Mouse (Mus musculus) layer of hippocampus, adult 6 months (tissue): ENCODE data around the gene Coq9. TPM values are rescaled to one million over a fixed set of nuclear protein-coding genes. Genes with fewer than 3 reads are reported as not detected.

Experiments
- long read RNA-seq, 2 experiments: library from polyadenylated mRNA; unstranded; transcript quantifications; one replicate each; pipeline ENCODE4 v2.0.0; 2019 to 2020
- polyA plus RNA-seq: library from polyadenylated mRNA; unstranded; fragments of <200 nt; fragmentation: Nextera tagmentation; gene quantifications from 2 replicates; pipeline ENCODE4 v1.2.3, GENCODE M21; 2021

Coq9 gene
- 65.1 and 67.2 TPM in 2 replicates for polyA plus RNA-seq
- long read RNA-seq, experiment 1, transcript Coq9-201 (9 exons, 1,789 nt): major isoform, 136 of 158 reads
- long read RNA-seq, experiment 1, partial matches to known transcripts: 15 of 158 reads
- long read RNA-seq, experiment 1, other reads (novel, unspliced or antisense): 2 of 158 reads
- long read RNA-seq, experiment 2, transcript Coq9-204 (8 exons, 831 nt): minor isoform, 14 of 375 reads
- long read RNA-seq, experiment 2, transcript Coq9-202 (5 exons, 726 nt): minor isoform, 6 of 375 reads
- long read RNA-seq, experiment 2, transcript Coq9-201 (9 exons, 1,789 nt): major isoform, 337 of 375 reads
- long read RNA-seq, experiment 2, partial matches to known transcripts: 4 of 375 reads
- long read RNA-seq, experiment 2, other reads (novel, unspliced or antisense): 14 of 375 reads

GRCm38 (mm10) chr8:94837662-94838574 is at the start of gene Coq9, which contains the start of gene Ciapin1:
TSS of gene Coq9 (plus strand) at chr8:94838321.
TSS of gene Ciapin1 (minus strand) at chr8:94838358.

GRCm38 (mm10) chr8:94810153-94810552 is 28.0 kb upstream of the Coq9 start, which contains the start of gene Ccl17:
TSS of gene Ccl17 (plus strand) at chr8:94810453.

GRCm38 (mm10) chr8:94857346-94858173 is 19.4 kb downstream of the Coq9 start, which contains the start of gene Polr2c:
TSS of gene Polr2c (plus strand) at chr8:94857450.

GRCm38 (mm10) chr8:94876197-94876730 is 38.1 kb downstream of the Coq9 start, which contains the start of gene Dok4:
TSS of gene Dok4 (minus strand) at chr8:94876330.

Other genes starting within 250 kb of the Coq9 start
- gene Rspry1, start 236.4 kb upstream of the Coq9 start, polyA plus RNA-seq: 15.5 and 16.0 TPM in 2 replicates
- gene Fam192a, start 236.3 kb upstream of the Coq9 start, polyA plus RNA-seq: 25.2 and 27.1 TPM in 2 replicates
- 23.3 and 35.6 TPM in 2 replicates for gene Arl2bp, start 171.7 kb upstream of the Coq9 start, polyA plus RNA-seq
- 50.3 and 57.9 TPM in 2 replicates for gene Pllp, start 142.0 kb upstream of the Coq9 start, polyA plus RNA-seq
- 0.06 and 0.14 TPM in 2 replicates for gene Ccl22, start 92.7 kb upstream of the Coq9 start, polyA plus RNA-seq
- gene Cx3cl1, start 66.3 kb upstream of the Coq9 start, polyA plus RNA-seq: 391 and 504 TPM in 2 replicates
- gene Ccl17, start 27.9 kb upstream of the Coq9 start, polyA plus RNA-seq: 1.9 and 2.8 TPM in 2 replicates
- 33.6 and 34.4 TPM in 2 replicates for gene Ciapin1, start within 50 bp of the Coq9 start, polyA plus RNA-seq
- gene Polr2c, start 19.1 kb downstream of the Coq9 start, polyA plus RNA-seq: 155 and 156 TPM in 2 replicates
- 6.1 and 7.5 TPM in 2 replicates for gene Dok4, start 38.0 kb downstream of the Coq9 start, polyA plus RNA-seq
- 1.6 and 2.5 TPM in 2 replicates for gene Ccdc102a, start 79.8 kb downstream of the Coq9 start, polyA plus RNA-seq
- gene Adgrg5, start 85.4 kb downstream of the Coq9 start, polyA plus RNA-seq: not detected in 2 replicates
- 34.8 and 50.8 TPM in 2 replicates for gene Adgrg1, start 136.4 kb downstream of the Coq9 start, polyA plus RNA-seq
- gene Adgrg3, start 179.4 kb downstream of the Coq9 start, polyA plus RNA-seq: not detected in 2 replicates
- gene Drc7, start 216.8 kb downstream of the Coq9 start, polyA plus RNA-seq: 0.67 and 5.8 TPM in 2 replicates
- gene Katnb1, start 242.9 kb downstream of the Coq9 start, polyA plus RNA-seq: 22.7 and 23.8 TPM in 2 replicates